Mouse (Mus musculus): ENCODE results near the gene 9030624G23Rik. TPM values are rescaled to one million over a fixed set of nuclear protein-coding genes. Genes with fewer than 3 reads are reported as not detected.
"Not testable (repeated sequence)": the region's sequence is repeated elsewhere in the genome, so short reads cannot be mapped to it uniquely, and the experiment has no call there.

The 9030624G23Rik gene
- polyA plus RNA-seq (2012; rRNA removed): 0.99 and 1.6 TPM in 2 replicates

- DNase-seq (ENCODE audit: low spot score): peak; percentile 59
Measured at GRCm38 (mm10) chr12:24097108-24097520, at the start of gene 9030624G23Rik. TSS of gene 9030624G23Rik (minus strand) at chr12:24097246.

GRCm38 (mm10) chr12:24083096-24083495, 13.9 kb downstream of the 9030624G23Rik start:
- not testable (repeated sequence) for DNase-seq (ENCODE audit: low spot score)

Data from urinary bladder, adult 2 months (tissue).